Mouse (Mus musculus): ENCODE results near the gene Dcun1d1.

DNA sequence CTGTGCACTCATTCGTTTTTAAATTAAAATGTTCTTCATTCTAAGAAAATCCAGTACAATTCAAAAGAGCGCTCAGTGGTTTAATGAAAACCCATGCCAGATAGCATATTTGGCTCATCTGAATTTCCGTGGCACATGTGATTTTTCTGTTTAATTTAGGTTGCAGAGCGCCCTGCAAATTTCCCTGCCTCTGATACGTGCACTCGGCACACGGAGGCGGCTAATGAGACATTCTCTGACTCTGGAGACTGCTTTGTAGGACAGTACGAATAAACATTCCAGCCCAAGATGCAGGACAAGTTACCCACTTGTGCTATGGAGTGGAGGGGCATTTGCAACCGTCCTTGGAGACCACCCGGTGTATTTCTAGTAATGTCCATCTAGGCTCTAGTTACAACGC lies 33.9 kb upstream of the Dcun1d1 start:
- no peak for TF ChIP-seq CTCF (IDR thresholded peaks at IDR 0.05; ENCODE audit: borderline replicate concordance, insufficient read depth, low read length)
- no peak for TF ChIP-seq POLR2A (IDR thresholded peaks at IDR 0.05; ENCODE audit: low read depth, low read length)

All from embryonic fibroblast, embryonic 13.5 days (primary cell).